Mouse (Mus musculus): ENCODE data around the gene AI413582. TPM values are rescaled to one million over a fixed set of nuclear protein-coding genes. Genes with fewer than 3 reads are reported as not detected.

The AI413582 gene
- polyA plus RNA-seq, 3 experiments from 2014 or later: 97.7 to 129 (median 111) TPM

- ATAC-seq: no peak
Measured at GRCm38 (mm10) chr17:27513916-27514762, 51.4 kb downstream of the AI413582 start.

Other genes starting within 250 kb of the AI413582 start
- gene Grm4, start 44.4 kb downstream of the AI413582 start, polyA plus RNA-seq (2017; shearing (Covaris generic)): under 1 TPM in 1 of 3 experiments, not detected in 2; 0.09 TPM
- gene Hmga1, start 9.3 kb downstream of the AI413582 start, polyA plus RNA-seq (2017; shearing (Covaris generic)): 10 to 100 TPM; 37.3 to 69.6 (median 41.9) TPM
- gene Nudt3, start 57.7 kb upstream of the AI413582 start, polyA plus RNA-seq (2017; shearing (Covaris generic)): 10 to 100 TPM; 28.1 to 42.5 (median 32.0) TPM
- gene RPS10-NUDT3, start 69.5 kb upstream of the AI413582 start, polyA plus RNA-seq (2017; shearing (Covaris generic)): not detected
- gene Rps10, start 70.9 kb upstream of the AI413582 start, polyA plus RNA-seq (2017; shearing (Covaris generic)): 1,000 to 10,000 TPM; 1,299 to 2,086 (median 1,613) TPM
- gene Pacsin1, start 89.8 kb upstream of the AI413582 start, polyA plus RNA-seq (2017; shearing (Covaris generic)): 10 to 100 TPM; 12.2 to 49.0 (median 34.4) TPM
- gene Spdef, start 163.2 kb upstream of the AI413582 start, polyA plus RNA-seq (2017; shearing (Covaris generic)): not detected